Mouse (Mus musculus) CD4-positive, CD25-positive, alpha-beta regulatory T cell, adult 2 months (primary cell): ENCODE measurements at regions not wholly inside any gene's neighbourhood (a gene's known extent, or its start where the extent isn't known, plus 50 kb on each side); places are given as distances from the start of the nearest gene placed in this dataset.

Experiments used
- DNase-seq: peaks from one replicate; pipeline ENCODE4 v3.0.0-alpha.2; 2012; ENCODE audit warnings: low read depth, low spot score

DNA sequence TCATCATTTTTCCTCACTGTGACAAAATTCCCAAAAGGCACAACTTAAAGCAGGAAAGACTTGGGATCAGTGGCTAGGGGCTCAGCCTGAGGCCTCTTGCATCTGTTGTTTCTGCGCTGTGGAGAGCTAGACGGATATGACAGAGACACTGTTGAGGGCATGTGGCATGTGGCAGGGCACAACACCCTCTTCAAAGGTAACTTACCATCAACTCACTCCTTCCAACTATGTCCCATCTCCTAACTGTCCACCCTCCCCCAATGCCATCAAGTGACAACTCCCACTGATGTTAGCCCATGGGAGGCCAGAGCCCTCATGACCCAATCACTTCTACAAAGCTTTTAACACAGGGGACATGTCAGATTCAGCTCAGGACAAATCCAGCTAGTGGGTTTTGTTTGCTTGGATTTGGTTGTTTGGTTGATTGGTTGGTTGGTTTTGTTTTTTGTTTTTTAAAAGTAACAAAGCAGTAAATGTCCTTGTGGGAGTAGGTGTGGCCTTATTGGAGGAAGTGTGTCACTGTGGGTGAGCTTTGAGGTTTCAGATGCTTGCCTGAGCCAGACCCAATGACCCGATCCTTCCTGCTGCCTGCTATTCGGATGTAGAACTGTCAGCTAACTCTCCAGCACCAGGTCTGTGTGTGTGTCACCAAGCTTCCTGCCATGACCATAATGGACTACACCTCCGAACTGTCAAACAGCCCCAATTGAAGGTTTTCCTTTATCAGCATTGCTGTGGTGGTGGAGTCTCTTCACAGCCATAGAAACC is 53.2 kb upstream of the Lef1 start:
- DNase-seq, result peak; percentile 70

- DNase-seq, result no peak
Measured at GRCm38 (mm10) chr3:131054241-131054972, 55.9 kb upstream of the Lef1 start.

- no peak for DNase-seq
Measured at GRCm38 (mm10) chr3:131047716-131048115, 62.6 kb upstream of the Lef1 start.

DNA sequence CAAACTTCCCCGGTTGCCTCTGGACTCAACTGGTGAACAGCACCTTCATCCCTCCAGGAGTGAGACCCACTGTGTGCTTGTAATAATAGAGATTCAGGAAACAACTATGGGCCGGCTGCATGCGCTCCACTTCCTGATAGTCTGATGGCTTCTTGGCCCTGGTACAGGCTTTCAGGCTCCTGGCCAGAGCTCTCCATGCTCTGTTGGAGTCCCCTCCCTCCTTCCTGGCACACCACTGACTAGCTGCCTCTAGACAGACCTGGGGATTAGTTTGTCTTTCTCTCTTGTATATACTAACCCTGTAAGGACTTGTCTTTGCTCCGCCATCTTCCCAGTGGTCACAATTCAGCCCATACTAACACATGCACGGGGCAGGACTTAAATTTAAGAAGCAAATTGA is 63.9 kb upstream of the Lef1 start:
- DNase-seq, result no peak

- DNase-seq, result no peak
Measured at GRCm38 (mm10) chr3:131040214-131040825, 70.0 kb upstream of the Lef1 start.

DNA sequence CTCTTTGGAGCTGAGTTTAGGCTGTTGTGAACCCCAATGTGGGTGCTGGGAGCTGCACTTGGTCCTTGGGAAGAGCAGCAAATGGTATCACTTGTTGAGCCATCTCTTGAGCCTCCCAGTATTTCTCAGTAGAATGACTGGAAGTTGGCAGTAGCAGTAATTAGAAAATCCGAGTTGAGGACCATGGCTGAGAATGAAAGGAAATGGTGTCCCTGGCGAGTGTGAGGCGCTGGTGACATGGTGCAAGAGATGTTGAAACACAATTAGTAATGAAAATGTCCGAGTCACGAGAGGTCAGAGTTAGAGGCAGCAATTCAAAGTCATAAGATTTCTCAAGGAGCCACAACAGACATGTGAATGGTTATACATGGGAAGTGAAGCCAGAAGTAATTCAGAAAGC is 73.2 kb upstream of the Lef1 start:
- DNase-seq, result no peak

- no peak for DNase-seq
Measured at GRCm38 (mm10) chr3:131034774-131035173, 75.5 kb upstream of the Lef1 start.

DNA sequence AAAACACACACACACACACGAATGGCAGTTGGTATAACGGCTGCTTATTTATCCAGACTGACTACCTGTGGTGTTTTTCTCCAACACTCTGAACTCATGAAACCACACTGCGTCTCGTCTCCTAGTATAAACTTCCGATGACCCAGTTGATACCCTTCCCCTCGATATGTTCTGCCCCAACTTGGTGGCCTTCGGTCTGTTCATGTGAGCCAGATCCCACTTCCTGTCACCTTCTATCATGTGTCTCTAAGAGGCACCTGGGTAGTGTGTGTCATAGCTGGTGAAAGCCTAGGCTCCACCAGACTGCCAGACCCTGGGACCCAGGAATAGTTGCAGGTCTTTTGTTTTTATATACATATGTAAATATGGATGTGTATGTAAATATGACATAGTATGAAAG is 83.9 kb upstream of the Lef1 start:
- DNase-seq, result peak; percentile 55

- peak; percentile 92 for DNase-seq
Measured at GRCm38 (mm10) chr3:131019163-131019956, 90.9 kb upstream of the Lef1 start.

DNA sequence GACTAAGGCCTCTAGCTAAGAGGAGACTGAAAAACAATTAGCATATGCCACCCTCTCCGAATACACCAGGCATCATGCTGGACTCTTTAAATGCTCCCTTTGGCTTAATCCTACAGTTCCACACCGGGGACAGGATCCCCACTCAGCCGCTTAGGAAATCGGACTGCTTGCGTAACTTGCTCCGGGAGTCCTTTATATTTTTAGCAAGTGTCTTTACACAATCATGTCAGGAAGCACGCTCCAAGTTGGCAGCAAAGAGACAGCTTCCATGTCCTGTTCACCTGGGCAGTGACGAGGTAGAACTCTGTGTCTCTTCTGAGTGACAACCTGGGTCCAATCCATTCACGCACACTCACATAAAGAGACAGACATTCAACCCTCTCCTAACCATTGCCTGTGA is 92.4 kb upstream of the Lef1 start:
- DNase-seq, result no peak

DNA sequence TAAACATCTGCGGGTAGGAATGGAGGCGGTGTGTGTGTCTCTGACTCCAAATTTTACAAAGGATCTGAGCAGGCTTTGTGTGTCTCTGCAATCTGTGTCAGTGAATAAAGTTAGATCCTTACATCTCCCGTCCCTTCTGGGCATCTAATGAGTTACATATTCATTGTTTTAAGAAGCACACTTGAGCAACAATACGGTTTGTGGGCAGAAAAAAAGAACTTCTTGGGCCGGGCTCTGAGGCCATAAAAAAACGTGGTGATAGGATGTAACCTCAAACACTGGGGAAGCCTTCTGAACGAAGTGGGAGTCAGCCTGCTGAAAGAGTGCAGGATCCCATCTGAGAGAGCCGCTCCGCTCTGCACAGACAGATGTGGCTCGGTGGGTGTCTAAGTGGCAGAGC is 94.2 kb upstream of the Lef1 start:
- DNase-seq, result no peak

DNA sequence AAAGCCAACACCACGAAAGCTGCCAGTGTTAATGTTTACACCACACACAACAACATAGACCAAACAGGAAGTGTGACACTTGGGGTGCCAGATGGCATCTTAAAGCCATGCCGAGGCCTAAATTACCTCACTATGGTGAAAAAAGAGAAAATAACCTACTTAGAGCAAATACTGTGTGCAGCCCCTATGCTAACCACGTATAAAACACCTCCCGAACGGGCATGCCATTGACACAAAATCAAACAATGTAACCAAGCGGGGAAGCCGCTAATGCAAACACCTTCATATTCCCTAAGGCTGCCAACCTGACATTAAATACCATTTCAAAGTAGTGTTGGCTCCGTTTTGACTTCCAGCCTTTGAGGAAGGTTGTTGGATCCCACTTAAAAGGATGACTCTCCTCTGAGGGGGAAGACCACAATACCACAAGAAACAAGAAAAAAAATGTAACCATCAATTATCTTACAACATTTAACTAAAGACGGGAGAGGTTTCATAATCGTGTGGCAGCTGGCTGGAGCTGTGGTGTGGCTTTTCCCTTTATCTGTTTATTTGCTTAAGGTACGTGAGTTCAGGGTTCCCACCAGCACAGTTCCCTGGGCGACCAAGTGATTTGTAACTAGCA is 96.1 kb upstream of the Lef1 start:
- peak; percentile 73 for DNase-seq

- DNase-seq, result no peak
Measured at GRCm38 (mm10) chr3:131000701-131001100, 109.6 kb upstream of the Lef1 start.

- DNase-seq, result no peak
Measured at GRCm38 (mm10) chr3:131000252-131000651, 110.0 kb upstream of the Lef1 start.

DNA sequence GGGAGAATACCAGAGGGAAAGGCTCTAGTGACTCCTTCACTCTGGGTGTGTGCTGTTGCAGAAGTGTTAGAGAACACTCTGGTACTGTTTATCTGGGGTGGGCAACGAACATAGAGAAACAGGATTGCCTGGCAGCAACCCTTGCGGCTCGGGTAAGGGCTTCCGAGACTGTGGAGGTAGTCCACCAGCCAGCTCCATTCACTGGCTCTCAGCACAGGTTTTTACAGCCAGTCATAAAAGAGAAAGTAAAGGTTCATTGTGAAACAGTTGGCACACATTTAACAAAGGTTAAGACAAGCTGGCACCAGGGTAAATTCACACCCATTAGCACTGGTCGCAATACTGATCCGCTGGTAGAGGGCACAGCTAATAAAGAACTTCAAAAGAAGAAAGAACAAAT is 110.5 kb upstream of the Lef1 start:
- DNase-seq, result no peak

DNA sequence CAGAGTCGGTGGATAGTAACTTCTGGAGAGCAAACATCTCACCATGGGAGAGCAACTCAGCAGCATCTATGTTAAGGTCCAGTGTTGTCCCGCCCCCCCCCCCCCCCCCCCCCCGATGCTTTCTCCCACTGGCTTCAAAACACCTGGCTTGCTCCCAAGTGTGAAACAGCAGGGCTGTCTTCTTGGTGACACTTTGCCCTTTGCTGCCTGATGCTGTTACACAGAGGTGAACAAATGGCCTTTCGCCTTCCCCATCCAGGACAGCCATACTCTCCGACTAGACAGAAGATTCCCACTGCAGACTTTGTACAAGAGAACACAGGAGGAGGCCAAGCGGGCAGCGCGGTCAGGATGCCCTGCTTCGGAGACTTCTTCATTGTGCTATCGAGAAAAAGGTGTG is 111.8 kb upstream of the Lef1 start:
- no peak for DNase-seq

GRCm38 (mm10) chr3:130996786-130997185 is 113.5 kb upstream of the Lef1 start:
- DNase-seq, result peak; percentile 28

DNA sequence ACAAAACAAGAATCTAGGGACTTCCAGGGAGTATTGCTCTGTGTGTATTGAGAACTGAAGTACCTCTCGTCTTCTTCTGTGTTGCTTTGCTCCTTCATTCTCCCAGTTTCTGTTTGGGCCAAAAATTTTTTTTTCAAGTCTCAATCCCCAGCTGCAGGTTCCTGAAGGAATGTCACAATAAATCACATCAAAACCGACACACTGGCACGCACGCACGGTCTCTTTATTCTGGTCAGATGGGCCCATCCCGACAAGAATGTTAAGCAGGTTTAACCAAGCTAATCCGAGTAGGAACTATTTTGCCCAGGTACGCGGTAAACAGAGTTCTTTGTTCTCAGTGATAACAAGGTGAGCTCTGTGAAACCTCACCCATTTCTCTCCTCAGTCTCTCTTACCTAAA is 118.3 kb upstream of the Lef1 start:
- no peak for DNase-seq

- no peak for DNase-seq
Measured at GRCm38 (mm10) chr3:130986708-130987107, 123.6 kb upstream of the Lef1 start.

DNA sequence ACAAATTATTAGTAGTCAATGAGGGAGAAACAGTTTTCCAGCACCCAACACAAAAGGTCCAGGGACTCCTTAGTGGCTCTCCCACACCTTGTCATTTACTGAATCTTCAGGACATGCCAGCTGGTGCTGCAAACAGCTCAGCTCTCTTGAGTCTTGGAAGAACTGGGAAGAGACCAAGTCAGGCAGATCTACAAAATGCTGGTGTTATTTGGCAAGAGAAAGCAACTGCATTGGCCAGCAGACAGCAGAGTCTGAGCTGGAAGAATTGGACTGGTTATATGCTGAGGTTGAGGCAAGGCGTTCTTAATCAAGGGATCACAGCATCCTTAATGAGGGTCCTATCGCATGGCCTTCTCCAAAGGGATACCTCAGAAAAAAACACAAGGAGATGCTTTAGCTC is 124.2 kb upstream of the Lef1 start:
- no peak for DNase-seq

DNA sequence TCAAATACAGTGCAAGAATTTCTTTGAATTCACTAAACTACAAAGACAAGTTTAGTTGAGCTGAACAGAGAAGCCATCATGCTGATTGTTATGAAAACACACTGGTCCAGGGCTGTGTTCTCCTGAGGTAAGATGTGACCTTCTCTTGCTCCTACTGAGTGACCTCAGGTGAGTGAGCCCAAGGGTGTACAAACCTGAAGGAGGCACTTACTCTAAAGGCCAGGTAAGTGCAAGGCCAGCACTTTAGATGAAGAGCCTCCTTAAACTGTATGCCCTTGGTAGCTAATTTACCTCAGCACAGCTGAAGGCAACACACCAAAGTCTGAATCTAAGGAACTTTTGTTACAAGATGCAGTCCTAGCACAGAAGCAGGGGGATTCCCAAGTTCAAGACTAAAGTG is 128.7 kb upstream of the Lef1 start:
- DNase-seq, result no peak
